Mouse (Mus musculus): Measurements from ENCODE around the gene Scand1. TPM values are rescaled to one million over a fixed set of nuclear protein-coding genes. Genes with fewer than 3 reads are reported as not detected.

The Scand1 gene
- polyA plus RNA-seq, 1 experiment from 2014 or later, result 70.1 TPM

GRCm38 (mm10) chr2:156311841-156312291 is 638 bp downstream of the Scand1 start:
- Histone ChIP-seq H3K4me3 (ENCODE audit: low read depth, low read length) (peak overlapping the region; percentile 84), H3K36me3 (ENCODE audit: control insufficient read depth, insufficient read depth, low read length) (no peaks in the 10 kb centered on the region), H3K27me3 (ENCODE audit: control insufficient read depth, insufficient read depth, low read length) (no peaks in the 10 kb centered on the region), H3K4me1 (ENCODE audit: control insufficient read depth, insufficient read depth, low read length) (no peaks in the 10 kb centered on the region), H3K9me3 (ENCODE audit: control insufficient read depth, low read length) (no peaks in the 10 kb centered on the region), H3K9ac (ENCODE audit: low read length) (peak overlapping the region; percentile 97), H3K4me2 (ENCODE audit: low read depth, severe bottlenecking) (peak overlapping the region; percentile 76), H3K27ac (replicated peaks; ENCODE audit: low read depth, low read length) (peak overlapping the region; percentile 94)
- peak; percentile 76 for DNase-seq (ENCODE audit: low spot score)
- under 1% methylated on average over 53 of the region's 53 CpGs for WGBS
- ATAC-seq (ENCODE audit: insufficient number of reproducible peaks, low FRiP score, low TSS enrichment, low read depth), result peak; percentile 53

- Histone ChIP-seq H3K4me3 (ENCODE audit: low read depth, low read length) (peak overlapping the region; percentile 84), H3K36me3 (ENCODE audit: control insufficient read depth, insufficient read depth, low read length) (no peaks in the 10 kb centered on the region), H3K27me3 (ENCODE audit: control insufficient read depth, insufficient read depth, low read length) (no peaks in the 10 kb centered on the region), H3K27ac (replicated peaks; ENCODE audit: low read depth, low read length) (peak overlapping the region; percentile 94), H3K9ac (ENCODE audit: low read length) (peak overlapping the region; percentile 97), H3K4me1 (ENCODE audit: control insufficient read depth, insufficient read depth, low read length) (no peaks in the 10 kb centered on the region), H3K4me2 (ENCODE audit: low read depth, severe bottlenecking) (peak overlapping the region; percentile 76), H3K9me3 (ENCODE audit: control insufficient read depth, low read length) (no peaks in the 10 kb centered on the region)
- DNase-seq (ENCODE audit: low spot score), result no peak
- WGBS, result 28% methylated on average over 8 of the region's 8 CpGs
- no peak for ATAC-seq (ENCODE audit: insufficient number of reproducible peaks, low FRiP score, low TSS enrichment, low read depth)
Observed at GRCm38 (mm10) chr2:156311441-156311840, 1.1 kb downstream of the Scand1 start.

GRCm38 (mm10) chr2:156310945-156311344 is 1.6 kb downstream of the Scand1 start:
- Histone ChIP-seq H3K4me1 (ENCODE audit: control insufficient read depth, insufficient read depth, low read length) (no peaks in the 10 kb centered on the region), H3K4me2 (ENCODE audit: low read depth, severe bottlenecking) (no peak overlapping the region), H3K36me3 (ENCODE audit: control insufficient read depth, insufficient read depth, low read length) (no peaks in the 10 kb centered on the region), H3K9ac (ENCODE audit: low read length) (no peak overlapping the region), H3K4me3 (ENCODE audit: low read depth, low read length) (no peak overlapping the region), H3K9me3 (ENCODE audit: control insufficient read depth, low read length) (no peaks in the 10 kb centered on the region), H3K27ac (replicated peaks; ENCODE audit: low read depth, low read length) (no peak overlapping the region), H3K27me3 (ENCODE audit: control insufficient read depth, insufficient read depth, low read length) (no peaks in the 10 kb centered on the region)
- DNase-seq (ENCODE audit: low spot score), result no peak
- 96% methylated on average over 5 of the region's 5 CpGs for WGBS
- no peak for ATAC-seq (ENCODE audit: insufficient number of reproducible peaks, low FRiP score, low TSS enrichment, low read depth)

- no peak overlapping the region for H3K4me3 ChIP-seq (ENCODE audit: low read depth, low read length)
- H3K9ac ChIP-seq (ENCODE audit: low read length), result no peak overlapping the region
- H3K4me1 ChIP-seq (ENCODE audit: control insufficient read depth, insufficient read depth, low read length), result no peaks in the 10 kb centered on the region
- WGBS, result 97% methylated on average over 5 of the region's 5 CpGs
- 0 out of 2 replicates have a peak, but pooled peaks cover 2% of the 10 kb centered on the region for H3K36me3 ChIP-seq (ENCODE audit: control insufficient read depth, insufficient read depth, low read length)
- no peaks in the 10 kb centered on the region for H3K9me3 ChIP-seq (ENCODE audit: control insufficient read depth, low read length)
- no peak overlapping the region for H3K4me2 ChIP-seq (ENCODE audit: low read depth, severe bottlenecking)
- no peak for ATAC-seq (ENCODE audit: insufficient number of reproducible peaks, low FRiP score, low TSS enrichment, low read depth)
- DNase-seq (ENCODE audit: low spot score), result no peak
- H3K27ac ChIP-seq (replicated peaks; ENCODE audit: low read depth, low read length), result no peak overlapping the region
- H3K27me3 ChIP-seq (ENCODE audit: control insufficient read depth, insufficient read depth, low read length), result no peaks in the 10 kb centered on the region
Observed at GRCm38 (mm10) chr2:156310455-156310854, 2.0 kb downstream of the Scand1 start.

- no peaks in the 10 kb centered on the region for H3K9me3 ChIP-seq (ENCODE audit: control insufficient read depth, low read length)
- H3K27ac ChIP-seq (replicated peaks; ENCODE audit: low read depth, low read length), result no peak overlapping the region
- ATAC-seq (ENCODE audit: insufficient number of reproducible peaks, low FRiP score, low TSS enrichment, low read depth) (no peak), DNase-seq (ENCODE audit: low spot score) (no peak)
- no peak overlapping the region for H3K4me3 ChIP-seq (ENCODE audit: low read depth, low read length)
- H3K4me1 ChIP-seq (ENCODE audit: control insufficient read depth, insufficient read depth, low read length), result no peaks in the 10 kb centered on the region
- no peak overlapping the region for H3K4me2 ChIP-seq (ENCODE audit: low read depth, severe bottlenecking)
- WGBS, result 92% methylated on average over 5 of the region's 5 CpGs
- no peak overlapping the region for H3K9ac ChIP-seq (ENCODE audit: low read length)
- H3K27me3 ChIP-seq (ENCODE audit: control insufficient read depth, insufficient read depth, low read length), result no peaks in the 10 kb centered on the region
- H3K36me3 ChIP-seq (ENCODE audit: control insufficient read depth, insufficient read depth, low read length), result 0 out of 2 replicates have a peak, but pooled peaks cover 2% of the 10 kb centered on the region
Observed at GRCm38 (mm10) chr2:156309948-156310347, 2.6 kb downstream of the Scand1 start.

- no peaks in the 10 kb centered on the region for H3K4me1 ChIP-seq (ENCODE audit: control insufficient read depth, insufficient read depth, low read length)
- no peaks in the 10 kb centered on the region for H3K27me3 ChIP-seq (ENCODE audit: control insufficient read depth, insufficient read depth, low read length)
- DNase-seq (ENCODE audit: low spot score) (peak; percentile 26), ATAC-seq (ENCODE audit: insufficient number of reproducible peaks, low FRiP score, low TSS enrichment, low read depth) (no peak)
- H3K9me3 ChIP-seq (ENCODE audit: control insufficient read depth, low read length), result no peaks in the 10 kb centered on the region
- H3K36me3 ChIP-seq (ENCODE audit: control insufficient read depth, insufficient read depth, low read length), result peaks cover 8% of the 10 kb centered on the region; the same call in 1 of the 2 replicates
- no peak overlapping the region for H3K27ac ChIP-seq (replicated peaks; ENCODE audit: low read depth, low read length)
- 66% methylated on average over 5 of the region's 5 CpGs for WGBS
- H3K4me2 ChIP-seq (ENCODE audit: low read depth, severe bottlenecking), result no peak overlapping the region
- H3K4me3 ChIP-seq (ENCODE audit: low read depth, low read length), result no peak overlapping the region
- H3K9ac ChIP-seq (ENCODE audit: low read length), result no peak overlapping the region
Observed at GRCm38 (mm10) chr2:156307261-156307660, 5.2 kb downstream of the Scand1 start.

GRCm38 (mm10) chr2:156305818-156306217 is 6.7 kb downstream of the Scand1 start:
- peaks cover 11% of the 10 kb centered on the region for H3K36me3 ChIP-seq (ENCODE audit: control insufficient read depth, insufficient read depth, low read length)

GRCm38 (mm10) chr2:156304351-156304750 is 8.2 kb downstream of the Scand1 start:
- H3K9ac ChIP-seq (ENCODE audit: low read length), result no peak overlapping the region
- no peaks in the 10 kb centered on the region for H3K9me3 ChIP-seq (ENCODE audit: control insufficient read depth, low read length)
- no peak for DNase-seq (ENCODE audit: low spot score)
- no peaks in the 10 kb centered on the region for H3K27me3 ChIP-seq (ENCODE audit: control insufficient read depth, insufficient read depth, low read length)
- no peak overlapping the region for H3K4me3 ChIP-seq (ENCODE audit: low read depth, low read length)
- 86% methylated on average over 4 of the region's 4 CpGs for WGBS
- H3K4me1 ChIP-seq (ENCODE audit: control insufficient read depth, insufficient read depth, low read length), result no peaks in the 10 kb centered on the region
- no peak for ATAC-seq (ENCODE audit: insufficient number of reproducible peaks, low FRiP score, low TSS enrichment, low read depth)
- no peak overlapping the region for H3K4me2 ChIP-seq (ENCODE audit: low read depth, severe bottlenecking)
- H3K36me3 ChIP-seq (ENCODE audit: control insufficient read depth, insufficient read depth, low read length), result peaks cover 13% of the 10 kb centered on the region
- H3K27ac ChIP-seq (replicated peaks; ENCODE audit: low read depth, low read length), result no peak overlapping the region

More at GRCm38 (mm10) chr2:156305818-156306217, 6.7 kb downstream of the Scand1 start:
- Histone ChIP-seq H3K9me3 (ENCODE audit: control insufficient read depth, low read length) (no peaks in the 10 kb centered on the region), H3K4me1 (ENCODE audit: control insufficient read depth, insufficient read depth, low read length) (no peaks in the 10 kb centered on the region), H3K4me3 (ENCODE audit: low read depth, low read length) (no peak overlapping the region), H3K27me3 (ENCODE audit: control insufficient read depth, insufficient read depth, low read length) (no peaks in the 10 kb centered on the region), H3K27ac (replicated peaks; ENCODE audit: low read depth, low read length) (no peak overlapping the region), H3K9ac (ENCODE audit: low read length) (no peak overlapping the region), H3K4me2 (ENCODE audit: low read depth, severe bottlenecking) (no peak overlapping the region)
- ATAC-seq (ENCODE audit: insufficient number of reproducible peaks, low FRiP score, low TSS enrichment, low read depth) (no peak), DNase-seq (ENCODE audit: low spot score) (no peak)
- 72% methylated on average over 2 of the region's 2 CpGs for WGBS

GRCm38 (mm10) chr2:156302063-156302462 is 10.4 kb downstream of the Scand1 start:
- Histone ChIP-seq H3K36me3 (ENCODE audit: control insufficient read depth, insufficient read depth, low read length) (peaks cover 15% of the 10 kb centered on the region), H3K27ac (replicated peaks; ENCODE audit: low read depth, low read length) (no peak overlapping the region), H3K4me3 (ENCODE audit: low read depth, low read length) (no peak overlapping the region), H3K27me3 (ENCODE audit: control insufficient read depth, insufficient read depth, low read length) (no peaks in the 10 kb centered on the region), H3K9ac (ENCODE audit: low read length) (no peak overlapping the region), H3K4me2 (ENCODE audit: low read depth, severe bottlenecking) (no peak overlapping the region), H3K4me1 (ENCODE audit: control insufficient read depth, insufficient read depth, low read length) (no peaks in the 10 kb centered on the region), H3K9me3 (ENCODE audit: control insufficient read depth, low read length) (no peaks in the 10 kb centered on the region)
- WGBS, result 87% methylated on average over 4 of the region's 4 CpGs
- ATAC-seq (ENCODE audit: insufficient number of reproducible peaks, low FRiP score, low TSS enrichment, low read depth) (no peak), DNase-seq (ENCODE audit: low spot score) (no peak)
